Mouse (Mus musculus): ENCODE data around the gene Nrap. TPM values are rescaled to one million over a fixed set of nuclear protein-coding genes. Genes with fewer than 3 reads are reported as not detected.
A peak's percentile ranks its signal among the peaks of the same experiment; 100 is the strongest.

The Nrap gene
- polyA plus RNA-seq, 1 experiment from 2014 or later, result 3.4 TPM

DNA sequence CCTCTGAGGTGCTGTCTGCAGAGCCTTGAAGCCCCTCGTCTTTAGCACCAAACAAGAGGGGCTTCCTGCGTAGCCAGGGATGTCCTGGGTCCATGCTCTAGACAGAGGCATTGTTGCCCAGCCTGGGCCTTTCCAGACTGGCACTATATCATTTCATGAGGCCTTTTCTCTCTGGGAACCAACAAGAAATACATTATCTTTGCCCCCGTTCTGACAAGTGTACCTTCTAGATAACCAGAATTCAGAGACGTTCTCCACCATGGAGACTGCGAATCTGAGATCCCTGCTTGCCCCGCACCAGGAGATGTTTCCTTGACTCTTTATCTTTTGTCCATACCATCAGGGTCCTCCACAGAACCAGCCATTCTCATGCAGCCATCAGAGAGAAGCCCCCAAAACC lies 70.2 kb downstream of the Nrap start:
- Histone ChIP-seq H3K27ac (no peak overlapping the region), H3K9me3 (no peaks in the 10 kb centered on the region), H3K27me3 (ENCODE audit: insufficient read depth, poor library complexity, severe bottlenecking) (peaks cover 15% of the 10 kb centered on the region), H3K4me3 (no peak overlapping the region), H3K4me1 (0 out of 2 replicates have a peak, but pooled peaks cover 11% of the 10 kb centered on the region), H3K36me3 (no peaks in the 10 kb centered on the region)
- 74% methylated on average over 6 of the region's 6 CpGs for whole genome bisulfite sequencing
- DNase-seq (ENCODE audit: low spot score), result no peak

GRCm38 (mm10) chr19:56319219-56319618 lies 70.6 kb downstream of the Nrap start:
- Histone ChIP-seq H3K9me3 (no peaks in the 10 kb centered on the region), H3K36me3 (no peaks in the 10 kb centered on the region), H3K27me3 (ENCODE audit: insufficient read depth, poor library complexity, severe bottlenecking) (peaks cover 15% of the 10 kb centered on the region), H3K27ac (no peak overlapping the region), H3K4me1 (0 out of 2 replicates have a peak, but pooled peaks cover 11% of the 10 kb centered on the region), H3K4me3 (no peak overlapping the region)
- WGBS, result 84% methylated on average over 7 of the region's 7 CpGs
- no peak for DNase-seq (ENCODE audit: low spot score)

DNA sequence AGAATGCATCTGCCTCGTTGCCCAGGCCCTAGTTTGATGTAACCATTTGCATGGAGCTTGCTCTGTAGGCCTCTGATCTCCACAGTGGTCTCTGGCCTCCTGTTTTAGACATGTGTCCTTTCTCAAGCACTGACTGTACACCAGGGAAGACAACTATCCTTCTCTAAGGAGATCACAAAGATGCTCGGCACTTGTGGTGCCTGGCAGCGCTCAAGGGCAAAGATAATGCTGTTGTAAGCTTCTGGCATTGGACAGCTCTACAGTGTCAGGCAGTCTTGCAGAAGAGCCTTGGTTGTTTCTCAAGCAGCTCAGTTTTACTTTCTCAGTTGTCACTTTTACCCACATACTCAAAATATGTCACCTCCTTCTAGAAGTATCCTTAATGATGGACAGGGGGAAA lies 73.3 kb downstream of the Nrap start:
- H3K27me3 ChIP-seq (ENCODE audit: insufficient read depth, poor library complexity, severe bottlenecking), result peaks cover 10% of the 10 kb centered on the region
- 0 out of 2 replicates have a peak, but pooled peaks cover 11% of the 10 kb centered on the region for H3K4me1 ChIP-seq
- WGBS, result 62% methylated on average over 3 of the region's 3 CpGs
- H3K27ac ChIP-seq, result no peak overlapping the region
- H3K4me3 ChIP-seq, result no peak overlapping the region
- H3K36me3 ChIP-seq, result no peaks in the 10 kb centered on the region
- DNase-seq (ENCODE audit: low spot score), result no peak
- H3K9me3 ChIP-seq, result no peaks in the 10 kb centered on the region

DNA sequence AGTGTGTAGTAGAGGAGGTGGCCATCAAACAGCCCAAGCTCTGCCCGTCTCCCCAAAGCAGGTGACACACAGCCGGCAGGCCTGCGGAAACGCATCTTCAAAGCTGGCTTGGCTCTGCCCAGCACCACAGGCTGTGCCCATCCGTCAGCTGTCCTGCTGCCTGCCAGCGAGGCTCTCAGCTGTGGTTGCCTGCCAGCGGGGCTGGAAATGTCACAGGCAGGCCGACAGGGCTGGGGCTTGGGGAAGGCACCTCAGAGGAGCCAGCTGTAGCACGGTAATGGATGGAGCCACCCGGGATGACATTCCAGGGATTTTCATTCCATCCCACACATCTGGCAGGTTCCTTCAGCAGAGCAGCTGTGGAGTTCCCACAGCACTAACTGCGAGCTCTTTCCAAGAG lies 89.0 kb downstream of the Nrap start:
- Histone ChIP-seq H3K27ac (no peak overlapping the region), H3K4me1 (no peaks in the 10 kb centered on the region), H3K4me3 (no peak overlapping the region), H3K36me3 (no peaks in the 10 kb centered on the region), H3K27me3 (ENCODE audit: insufficient read depth, poor library complexity, severe bottlenecking) (peaks cover 2% of the 10 kb centered on the region), H3K9me3 (no peaks in the 10 kb centered on the region)
- WGBS, result 72% methylated on average over 11 of the region's 11 CpGs
- DNase-seq (ENCODE audit: low spot score), result no peak

DNA sequence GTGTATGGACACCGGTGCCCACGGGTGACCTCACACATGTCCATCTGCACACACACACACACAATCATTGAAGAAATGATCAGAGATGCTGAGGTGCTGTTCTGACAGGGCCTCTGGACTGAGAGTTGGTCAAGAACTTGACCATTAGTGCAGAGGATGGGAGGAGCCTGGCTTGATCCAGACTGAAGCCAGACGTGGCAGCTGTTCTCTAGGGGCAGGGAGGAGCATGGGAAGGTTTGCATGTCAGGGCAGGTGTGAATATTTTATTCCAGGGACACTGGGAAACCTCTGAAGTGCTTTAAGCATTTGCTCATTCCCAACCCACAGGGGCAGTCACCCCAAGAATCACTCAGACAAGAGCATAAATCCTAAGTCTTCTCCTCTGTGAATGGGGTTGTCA lies 92.6 kb downstream of the Nrap start:
- Histone ChIP-seq H3K4me3 (no peak overlapping the region), H3K27ac (no peak overlapping the region), H3K9me3 (no peaks in the 10 kb centered on the region), H3K4me1 (peaks cover 3% of the 10 kb centered on the region; the same call in 1 of the 2 replicates), H3K27me3 (ENCODE audit: insufficient read depth, poor library complexity, severe bottlenecking) (peaks cover 4% of the 10 kb centered on the region), H3K36me3 (no peaks in the 10 kb centered on the region)
- WGBS, result 66% methylated on average over 3 of the region's 3 CpGs
- DNase-seq (ENCODE audit: low spot score), result no peak

DNA sequence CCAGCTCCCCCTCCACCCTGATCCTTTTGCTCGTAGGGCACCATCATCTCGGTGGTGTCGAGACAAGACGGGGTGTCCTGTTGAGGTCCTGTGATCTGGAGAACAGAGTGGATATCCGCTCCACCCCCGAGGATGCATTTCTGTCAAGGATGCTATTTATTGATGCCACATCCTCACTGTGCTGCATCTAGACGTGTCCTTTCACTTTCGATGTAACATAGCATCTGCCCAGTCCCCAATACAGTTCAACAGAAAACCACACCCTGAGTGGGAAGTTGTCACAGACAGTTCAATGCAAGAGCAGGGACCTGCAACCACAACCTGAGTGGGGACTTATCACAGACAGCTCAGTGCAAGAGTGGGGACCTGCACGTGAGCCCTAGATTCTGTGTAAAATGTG lies 93.2 kb downstream of the Nrap start:
- H3K27me3 ChIP-seq (ENCODE audit: insufficient read depth, poor library complexity, severe bottlenecking), result peaks cover 4% of the 10 kb centered on the region
- 70% methylated on average over 9 of the region's 9 CpGs for WGBS

GRCm38 (mm10) chr19:56294654-56295399 lies 95.0 kb downstream of the Nrap start:
- Histone ChIP-seq H3K36me3 (no peaks in the 10 kb centered on the region), H3K4me1 (peaks cover 3% of the 10 kb centered on the region; the same call in 1 of the 2 replicates), H3K27me3 (ENCODE audit: insufficient read depth, poor library complexity, severe bottlenecking) (peaks cover 4% of the 10 kb centered on the region), H3K4me3 (no peak overlapping the region), H3K9me3 (no peaks in the 10 kb centered on the region), H3K27ac (no peak overlapping the region)
- WGBS, result 67% methylated on average over 7 of the region's 7 CpGs
- DNase-seq (ENCODE audit: low spot score), result peak; percentile 79

More for the DNA sequence above, 93.2 kb downstream of the Nrap start:
- H3K27ac ChIP-seq, result no peak overlapping the region
- no peaks in the 10 kb centered on the region for H3K9me3 ChIP-seq
- DNase-seq (ENCODE audit: low spot score), result no peak
- H3K36me3 ChIP-seq, result no peaks in the 10 kb centered on the region
- peaks cover 3% of the 10 kb centered on the region; the same call in 1 of the 2 replicates for H3K4me1 ChIP-seq
- no peak overlapping the region for H3K4me3 ChIP-seq

- peaks cover 4% of the 10 kb centered on the region for H3K27me3 ChIP-seq (ENCODE audit: insufficient read depth, poor library complexity, severe bottlenecking)
- H3K4me3 ChIP-seq, result no peak overlapping the region
- H3K9me3 ChIP-seq, result no peaks in the 10 kb centered on the region
- H3K27ac ChIP-seq, result no peak overlapping the region
- 69% methylated on average over 9 of the region's 9 CpGs for WGBS
- H3K4me1 ChIP-seq, result peaks cover 3% of the 10 kb centered on the region; the same call in 1 of the 2 replicates
- DNase-seq (ENCODE audit: low spot score), result no peak
- H3K36me3 ChIP-seq, result no peaks in the 10 kb centered on the region
Observed at GRCm38 (mm10) chr19:56292335-56292734, 97.5 kb downstream of the Nrap start.

DNA sequence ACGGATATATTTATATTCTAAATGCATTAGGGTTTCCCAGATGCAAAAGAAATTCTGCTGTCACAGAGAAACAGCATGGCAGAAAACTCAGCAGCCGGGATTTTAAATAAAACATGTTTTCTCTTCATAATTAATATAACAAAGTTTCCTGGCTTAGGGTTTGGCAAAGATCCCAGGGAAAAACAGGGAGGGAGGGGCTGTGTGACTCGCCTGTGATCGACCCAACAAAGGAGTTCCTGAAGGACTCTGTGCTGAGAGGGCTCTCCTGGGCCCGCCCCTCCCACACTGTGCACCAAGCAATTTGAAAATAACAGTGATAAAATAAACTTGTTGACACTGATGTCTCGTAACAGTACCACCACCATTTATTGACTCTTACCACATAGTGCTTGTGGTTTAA lies 97.9 kb downstream of the Nrap start:
- no peaks in the 10 kb centered on the region for H3K9me3 ChIP-seq
- no peak overlapping the region for H3K4me3 ChIP-seq
- DNase-seq (ENCODE audit: low spot score), result no peak
- no peak overlapping the region for H3K27ac ChIP-seq
- WGBS, result 71% methylated on average over 6 of the region's 6 CpGs
- H3K27me3 ChIP-seq (ENCODE audit: insufficient read depth, poor library complexity, severe bottlenecking), result peaks cover 4% of the 10 kb centered on the region
- peaks cover 3% of the 10 kb centered on the region; the same call in 1 of the 2 replicates for H3K4me1 ChIP-seq
- no peaks in the 10 kb centered on the region for H3K36me3 ChIP-seq

DNA sequence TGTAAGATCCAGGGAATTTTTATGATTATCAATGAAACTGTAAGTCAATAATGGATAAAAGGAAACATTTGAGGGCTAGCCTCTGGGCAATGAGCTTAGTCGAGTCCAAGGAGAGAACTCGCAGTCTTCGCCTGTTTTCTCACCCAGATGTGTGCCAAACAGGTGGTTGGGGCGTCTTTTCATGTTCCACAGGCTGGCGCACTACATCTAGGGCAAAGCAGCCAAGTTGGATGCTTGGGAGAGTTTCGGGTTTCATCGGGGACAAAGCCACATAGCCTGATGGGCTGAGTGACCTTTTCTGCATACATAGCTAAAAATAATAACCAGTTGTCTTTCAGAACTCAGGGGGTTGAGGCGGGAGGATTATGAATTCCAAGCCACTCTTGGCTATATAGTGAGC lies 100.2 kb downstream of the Nrap start:
- Histone ChIP-seq H3K4me3 (no peak overlapping the region), H3K27me3 (ENCODE audit: insufficient read depth, poor library complexity, severe bottlenecking) (peaks cover 6% of the 10 kb centered on the region), H3K9me3 (no peaks in the 10 kb centered on the region), H3K36me3 (no peaks in the 10 kb centered on the region), H3K4me1 (no peaks in the 10 kb centered on the region), H3K27ac (no peak overlapping the region)
- 84% methylated on average over 8 of the region's 8 CpGs for WGBS
- no peak for DNase-seq (ENCODE audit: low spot score)

- no peak overlapping the region for H3K27ac ChIP-seq
- H3K9me3 ChIP-seq, result no peaks in the 10 kb centered on the region
- no peaks in the 10 kb centered on the region for H3K36me3 ChIP-seq
- H3K4me3 ChIP-seq, result no peak overlapping the region
- 90% methylated on average over 4 of the region's 4 CpGs for WGBS
- H3K27me3 ChIP-seq (ENCODE audit: insufficient read depth, poor library complexity, severe bottlenecking), result peaks cover 9% of the 10 kb centered on the region
- H3K4me1 ChIP-seq, result no peaks in the 10 kb centered on the region
- DNase-seq (ENCODE audit: low spot score), result no peak
Observed at GRCm38 (mm10) chr19:56288436-56288835, 101.4 kb downstream of the Nrap start.

DNA sequence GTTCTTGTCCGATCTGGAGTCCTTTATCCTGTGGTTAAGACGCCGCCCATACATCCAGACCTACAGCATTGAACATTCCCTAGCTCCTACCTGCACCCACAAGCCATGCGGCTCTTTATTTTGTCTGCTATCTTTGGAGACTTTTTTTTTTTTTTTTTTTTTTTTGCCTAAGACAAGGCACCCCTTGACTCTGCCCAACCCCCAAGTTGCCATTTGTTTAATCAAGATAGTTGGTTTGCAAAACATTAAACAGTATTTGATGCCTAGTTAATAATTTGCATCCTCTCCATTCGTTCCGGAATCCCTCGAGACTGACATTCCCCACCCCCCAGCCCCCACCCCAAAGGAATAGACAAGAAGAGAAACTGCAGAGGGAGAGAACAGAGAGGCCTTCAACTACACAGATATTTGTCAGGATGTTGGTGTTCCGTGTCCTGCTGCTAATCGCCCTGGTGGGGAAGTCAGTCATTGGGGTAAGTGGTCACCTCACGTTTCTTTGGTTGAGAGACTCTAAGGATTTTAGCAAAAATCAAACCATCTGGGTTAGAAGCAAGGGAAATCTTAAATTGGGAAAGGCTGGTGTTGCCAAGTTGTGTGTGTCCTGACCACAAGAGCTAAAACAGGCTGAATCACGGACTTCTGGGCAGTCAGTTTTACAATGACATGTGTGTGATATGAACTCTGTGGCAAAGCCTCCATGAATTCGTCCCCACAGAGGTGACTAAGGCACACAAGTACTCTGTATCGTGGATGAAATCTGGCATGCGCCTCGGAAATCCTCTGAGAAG lies 102.1 kb downstream of the Nrap start:
- 78% methylated on average over 15 of the region's 15 CpGs for WGBS
- Histone ChIP-seq H3K27ac (no peak overlapping the region), H3K36me3 (no peaks in the 10 kb centered on the region), H3K9me3 (no peaks in the 10 kb centered on the region), H3K4me3 (no peak overlapping the region), H3K27me3 (ENCODE audit: insufficient read depth, poor library complexity, severe bottlenecking) (peaks cover 12% of the 10 kb centered on the region), H3K4me1 (no peaks in the 10 kb centered on the region)
- DNase-seq (ENCODE audit: low spot score), result no peak

GRCm38 (mm10) chr19:56286866-56287265 lies 103.0 kb downstream of the Nrap start, which contains the start of gene Habp2:
TSS of gene Habp2 (plus strand) at chr19:56287137.
- 84% methylated on average over 7 of the region's 7 CpGs for WGBS
- H3K27me3 ChIP-seq (ENCODE audit: insufficient read depth, poor library complexity, severe bottlenecking), result peaks cover 12% of the 10 kb centered on the region
- H3K27ac ChIP-seq, result no peak within 1 kb of the TSS
- no peaks in the 10 kb centered on the region for H3K4me1 ChIP-seq
- H3K9me3 ChIP-seq, result no peaks in the 10 kb centered on the region
- no peaks in the 10 kb centered on the region for H3K36me3 ChIP-seq
- no peak for DNase-seq (ENCODE audit: low spot score)
- H3K4me3 ChIP-seq, result no peak within 1 kb of the TSS

All from heart, embryonic 10.5 days (tissue).